Mouse (Mus musculus) lung, postnatal 25 days (tissue): ENCODE measurements around the gene Hmga2.
"Not testable (repeated sequence)": the region's sequence is repeated elsewhere in the genome, so short reads cannot be mapped to it uniquely, and the experiment has no call there.

Experiments used
- DNase-seq: peaks from one replicate; pipeline ENCODE4 v3.0.0; 2022; ENCODE audit warnings: low spot score

The Hmga2 gene

DNA sequence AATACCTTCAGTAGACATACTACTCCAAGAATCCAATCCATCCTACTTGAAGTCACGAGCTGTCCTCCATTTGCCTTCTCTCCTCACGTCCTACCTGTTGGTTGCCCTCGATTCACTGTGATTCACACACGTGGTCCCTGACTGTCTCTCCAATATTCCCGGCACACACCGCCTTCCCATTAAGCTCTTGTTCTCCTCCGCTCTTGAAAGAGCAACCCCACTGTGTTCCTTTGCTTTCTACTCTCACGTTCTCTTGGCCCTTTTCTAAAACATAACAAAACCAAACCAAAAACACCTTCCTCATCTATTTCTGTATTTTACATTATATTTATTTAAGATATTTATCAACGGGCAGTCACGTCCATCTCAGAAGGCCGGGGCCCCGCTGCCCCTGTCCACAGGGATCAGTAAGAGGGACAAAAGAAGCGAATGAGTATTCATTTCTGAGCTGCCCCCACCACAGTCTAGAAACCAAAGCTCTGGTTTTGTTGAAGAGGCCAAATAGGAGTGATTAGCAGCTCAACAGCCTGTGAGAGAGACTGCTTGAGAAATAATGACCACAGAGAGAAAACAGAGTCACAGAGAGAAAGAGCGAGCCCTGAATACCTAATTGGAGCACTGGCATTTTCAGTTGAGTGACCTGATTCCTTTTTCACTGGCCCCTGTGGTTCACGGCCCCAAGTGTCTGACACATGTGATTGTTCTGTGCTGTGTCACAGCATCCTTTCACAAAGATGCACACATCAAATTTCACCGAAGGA lies 131.5 kb downstream of the Hmga2 start:
- no peak for DNase-seq

DNA sequence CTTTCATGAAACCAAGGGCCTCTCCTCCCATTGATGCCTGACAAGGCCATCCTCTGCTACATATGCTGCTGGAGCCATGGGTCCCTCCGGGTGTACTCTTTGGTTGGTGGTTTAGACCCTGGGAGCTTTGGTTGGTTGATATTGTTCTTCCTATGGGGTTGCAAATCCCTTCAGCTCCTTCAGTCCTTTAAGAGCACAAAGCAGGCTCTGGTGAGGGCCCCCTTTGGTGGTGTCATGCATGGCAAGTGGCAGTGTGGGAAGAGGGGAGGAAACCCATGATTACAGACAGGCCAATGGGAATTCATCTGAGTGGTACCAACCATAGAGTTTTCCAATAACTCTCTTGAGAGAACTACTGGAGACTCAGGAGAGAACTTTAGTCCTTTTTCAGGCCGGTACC lies 136.4 kb downstream of the Hmga2 start:
- DNase-seq: not testable (repeated sequence)

DNA sequence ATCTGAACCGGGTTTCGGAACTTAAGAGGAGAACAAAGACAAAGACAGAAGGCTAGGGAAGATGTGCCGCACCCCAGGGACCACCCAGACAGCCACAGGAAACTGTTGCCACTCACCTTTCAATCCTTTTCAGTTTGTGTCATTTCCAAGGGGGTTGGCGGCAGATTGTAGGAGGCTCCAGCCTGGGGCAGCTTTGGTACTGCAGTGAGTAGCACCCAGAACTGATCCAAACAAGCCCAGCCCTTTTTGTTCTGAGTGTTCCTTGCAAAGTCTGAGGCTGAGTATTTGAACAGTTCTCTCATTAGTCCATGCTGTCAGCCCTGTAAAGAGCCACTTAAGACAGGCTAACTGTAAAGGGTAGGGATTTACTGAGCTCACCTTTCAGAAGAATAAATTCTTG lies 136.9 kb downstream of the Hmga2 start:
- no peak for DNase-seq

DNA sequence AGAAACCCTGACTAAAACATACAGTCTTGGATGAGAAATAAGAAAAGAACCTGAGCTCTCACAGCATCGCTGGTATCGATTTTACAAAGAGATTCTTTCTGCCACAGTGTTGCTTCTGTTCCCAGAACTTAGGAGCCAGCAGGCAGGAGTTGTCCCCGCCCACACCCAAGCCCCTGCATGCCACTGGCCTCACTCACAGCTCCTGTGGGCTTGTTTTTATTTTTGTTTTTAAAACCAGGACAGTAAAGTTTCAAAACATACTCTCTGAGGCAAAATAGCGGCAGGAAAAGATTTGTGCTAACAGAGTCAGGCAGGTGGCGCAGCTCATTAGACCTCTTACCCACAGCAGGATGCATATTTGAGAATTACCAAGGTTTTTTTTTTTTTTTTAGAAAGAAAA lies 137.4 kb downstream of the Hmga2 start:
- no peak for DNase-seq

DNA sequence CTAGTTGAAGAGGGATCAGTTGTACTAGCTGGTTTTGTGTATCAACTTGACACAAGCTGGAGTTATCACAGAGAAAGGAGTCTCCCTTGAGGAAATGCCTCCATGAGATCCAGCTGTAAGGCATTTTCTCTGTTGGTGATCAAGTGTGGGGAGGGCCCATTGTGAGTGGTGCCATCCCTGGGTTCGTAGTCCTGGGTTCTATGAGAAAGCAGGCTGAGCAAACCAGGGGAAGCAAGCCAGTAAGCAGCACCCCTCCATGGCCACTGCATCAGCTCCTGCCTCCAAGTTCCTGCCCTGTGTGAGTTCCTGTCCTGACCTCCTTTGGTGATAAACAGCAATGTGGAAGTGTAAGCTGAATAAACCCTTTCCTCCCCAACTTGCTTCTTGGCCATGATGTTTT lies 137.8 kb downstream of the Hmga2 start:
- DNase-seq: not testable (repeated sequence)

DNA sequence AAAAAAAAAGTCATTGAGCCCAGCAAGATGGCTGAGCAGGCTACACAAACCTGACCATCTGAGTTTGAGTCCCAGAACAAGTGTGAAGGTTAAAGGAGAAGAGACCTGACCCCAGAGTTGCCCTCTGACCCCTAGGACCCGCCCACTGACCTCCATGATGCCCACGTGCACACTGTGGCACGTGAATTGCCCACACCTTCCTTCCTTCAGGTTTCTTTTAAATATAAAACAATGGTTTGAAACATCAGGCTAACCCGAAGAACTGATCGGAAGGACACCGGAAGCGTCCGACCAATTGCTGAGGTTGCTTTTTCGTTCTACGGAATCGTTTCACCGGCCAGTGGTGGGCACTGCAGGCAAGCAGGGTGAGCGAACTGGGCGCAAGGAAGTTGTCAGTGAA lies 148.3 kb downstream of the Hmga2 start:
- no peak for DNase-seq

DNA sequence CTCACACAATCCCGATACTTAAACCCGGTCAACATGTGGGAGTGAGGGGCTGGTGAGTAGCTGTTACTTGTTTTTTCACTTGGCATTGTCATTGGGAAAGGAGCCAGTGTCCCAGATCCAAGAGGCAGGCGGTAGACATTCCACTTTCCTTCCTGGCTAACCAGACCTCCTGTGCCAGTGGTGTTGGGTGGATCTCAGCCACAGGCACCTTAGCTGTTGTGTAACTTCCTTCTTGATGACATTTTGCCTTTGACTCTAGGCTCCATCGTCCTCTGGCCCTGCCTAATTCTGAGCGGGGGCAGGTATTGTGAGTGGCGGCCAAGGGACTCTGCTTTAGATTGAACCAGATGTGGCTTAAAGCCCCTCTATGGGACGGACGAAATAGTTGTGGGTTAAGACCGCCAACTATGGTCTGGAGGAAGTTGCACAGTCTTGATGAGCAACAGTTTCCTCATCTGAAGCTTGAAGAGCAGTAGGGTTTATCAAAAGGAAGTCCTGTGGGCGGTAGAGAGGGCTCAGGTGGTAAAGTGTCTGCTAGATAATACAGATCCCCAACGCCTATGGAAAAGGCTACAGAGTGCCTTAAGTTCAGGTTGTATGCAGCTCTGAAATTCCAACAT lies 152.6 kb downstream of the Hmga2 start:
- no peak for DNase-seq

DNA sequence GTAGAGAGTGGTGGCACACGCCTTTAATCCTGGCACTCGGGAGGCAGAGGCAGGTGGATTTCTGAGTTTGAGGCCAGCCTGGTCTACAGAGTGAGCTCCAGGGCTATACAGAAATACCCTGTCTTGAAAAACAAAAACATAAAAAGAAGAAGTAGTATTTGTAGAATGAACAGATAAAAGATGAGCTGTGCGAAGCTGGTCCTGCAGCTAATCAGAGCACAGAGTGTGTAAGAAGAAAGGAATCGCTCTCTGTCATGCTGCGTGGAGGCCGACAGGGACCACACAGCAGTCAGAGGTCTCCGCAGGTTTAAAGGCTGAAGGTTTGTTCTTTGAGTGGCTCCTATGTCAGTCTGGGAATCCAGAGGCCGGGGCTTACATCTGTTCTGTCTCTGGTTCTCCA lies 153.5 kb downstream of the Hmga2 start:
- DNase-seq: no peak

DNA sequence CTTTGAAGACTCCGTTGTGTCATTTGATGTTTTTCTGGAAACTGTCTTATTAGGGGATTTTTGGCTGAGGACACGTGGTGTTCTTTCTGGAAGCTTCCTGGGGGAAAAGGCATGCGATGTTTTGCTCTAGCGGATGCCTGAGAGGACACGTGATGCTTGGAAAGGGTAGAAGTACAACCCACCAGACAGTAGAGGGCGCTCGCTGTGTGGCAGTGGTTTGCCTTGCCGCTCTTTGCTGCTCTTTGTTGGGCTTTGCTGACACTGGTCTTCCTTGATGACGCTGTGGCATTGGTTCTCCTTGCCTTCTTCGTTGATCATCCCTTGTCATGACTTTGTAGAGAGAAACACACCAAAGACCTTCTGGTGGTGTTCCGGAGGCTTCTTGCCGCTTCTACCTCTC lies 156.7 kb downstream of the Hmga2 start:
- DNase-seq: no peak
